Mouse (Mus musculus): ENCODE measurements around the gene Klk12.

DNA sequence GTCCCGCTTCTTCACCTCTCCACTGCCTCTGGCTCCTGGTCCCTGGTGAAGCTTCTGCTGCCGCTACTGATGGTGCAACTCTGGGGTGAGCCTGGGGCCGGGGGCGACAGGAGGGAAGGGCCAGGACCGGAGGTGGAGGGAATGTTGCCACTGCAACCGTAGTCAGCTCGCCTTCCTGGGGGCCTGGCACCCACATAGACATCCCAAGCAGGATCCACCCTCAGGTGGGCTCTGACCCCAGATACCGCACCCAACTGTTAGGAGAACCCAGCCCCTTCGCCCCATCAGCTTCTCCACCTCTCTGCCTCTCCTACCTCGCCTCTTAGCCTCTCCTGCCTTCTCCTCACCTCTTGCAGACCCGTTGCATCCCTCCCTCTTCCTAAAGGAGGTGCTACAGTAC, 12.8 kb downstream of the Klk12 start:
- TF ChIP-seq POLR2A (IDR thresholded peaks at IDR 0.05; ENCODE audit: low read depth, low read length) (no peak), CTCF (IDR thresholded peaks at IDR 0.05; ENCODE audit: borderline replicate concordance, insufficient read depth, low read length) (no peak)

Measured in embryonic fibroblast, embryonic 13.5 days (primary cell).